Mouse (Mus musculus): ENCODE measurements around the gene Nf2.
"Not testable (repeated sequence)": the region's sequence is repeated elsewhere in the genome, so short reads cannot be mapped to it uniquely, and the experiment has no call there.

The Nf2 gene

GRCm38 (mm10) chr11:4836755-4837154, 12.6 kb downstream of the Nf2 start:
- DNase-seq: peak; percentile 30

GRCm38 (mm10) chr11:4835436-4835835, 13.9 kb downstream of the Nf2 start:
- DNase-seq: no peak

- no peak for DNase-seq
Observed at GRCm38 (mm10) chr11:4833295-4833939, 15.9 kb downstream of the Nf2 start.

GRCm38 (mm10) chr11:4831066-4831465, 18.3 kb downstream of the Nf2 start:
- DNase-seq: no peak

- no peak for DNase-seq
Observed at GRCm38 (mm10) chr11:4827916-4828315, 21.4 kb downstream of the Nf2 start.

GRCm38 (mm10) chr11:4827340-4827739, 22.0 kb downstream of the Nf2 start:
- DNase-seq: no peak

- DNase-seq: no peak
Observed at GRCm38 (mm10) chr11:4826152-4826778, 23.1 kb downstream of the Nf2 start.

GRCm38 (mm10) chr11:4823655-4824312, 25.6 kb downstream of the Nf2 start:
- no peak for DNase-seq

- not testable (repeated sequence) for DNase-seq
Observed at GRCm38 (mm10) chr11:4822446-4822842, 26.9 kb downstream of the Nf2 start.

GRCm38 (mm10) chr11:4821492-4822445, 27.6 kb downstream of the Nf2 start:
- no peak for DNase-seq

GRCm38 (mm10) chr11:4814507-4815450, 34.6 kb downstream of the Nf2 start:
- DNase-seq: no peak

GRCm38 (mm10) chr11:4808311-4808710, 41.0 kb downstream of the Nf2 start:
- DNase-seq: no peak

GRCm38 (mm10) chr11:4806031-4806715, 43.2 kb downstream of the Nf2 start:
- no peak for DNase-seq

- no peak for DNase-seq
Observed at GRCm38 (mm10) chr11:4804921-4805562, 44.3 kb downstream of the Nf2 start.

GRCm38 (mm10) chr11:4803951-4804350, 45.4 kb downstream of the Nf2 start:
- no peak for DNase-seq

GRCm38 (mm10) chr11:4803426-4803825, 45.9 kb downstream of the Nf2 start:
- DNase-seq: no peak

- peak; percentile 53 for DNase-seq
Observed at GRCm38 (mm10) chr11:4803008-4803407, 46.3 kb downstream of the Nf2 start.

- not testable (repeated sequence) for DNase-seq
Observed at GRCm38 (mm10) chr11:4802401-4802800, 46.9 kb downstream of the Nf2 start.

GRCm38 (mm10) chr11:4800654-4801053, 48.7 kb downstream of the Nf2 start:
- DNase-seq: no peak

GRCm38 (mm10) chr11:4793006-4793405, 56.3 kb downstream of the Nf2 start:
- no peak for DNase-seq

- DNase-seq: no peak
Observed at GRCm38 (mm10) chr11:4791549-4791948, 57.8 kb downstream of the Nf2 start.
